Mouse (Mus musculus) intestine, embryonic 14.5 days (tissue): ENCODE results near the gene Tnpo3. TPM values are rescaled to one million over a fixed set of nuclear protein-coding genes. Genes with fewer than 3 reads are reported as not detected.

ENCODE experiments used
- ATAC-seq: fragments of 200-750 bp; cut with Nextera tagmentation; replicated peaks from 2 replicates; pipeline ENCODE4 v1.8.0; 2017; ENCODE audit warnings: low read depth, moderate number of reproducible peaks, moderate TSS enrichment, moderate library complexity; ENCODE audit not compliant: low FRiP score, low TSS enrichment
- DNase-seq: peaks from one replicate; pipeline ENCODE4 v3.0.0-alpha.2; 2018; ENCODE audit warnings: low spot score
- H3K27ac ChIP-seq: fragments of 300-500 bp; sonication (generic); 2 replicates; pipeline ENCODE4 v1.5.1; 2014; ENCODE audit warnings: low read depth, mild to moderate bottlenecking, control low read depth
- H3K27me3 ChIP-seq: fragments of 300-500 bp; sonication (generic); replicated peaks from 2 replicates; pipeline ENCODE4 v1.6.1; 2014; ENCODE audit warnings: low read length, control low read depth; ENCODE audit not compliant: control insufficient read depth, insufficient read depth
- H3K36me3 ChIP-seq: fragments of 300-500 bp; sonication (generic); 2 replicates; pipeline ENCODE4 v1.6.1; 2014; ENCODE audit warnings: low read length, control low read depth; ENCODE audit not compliant: control insufficient read depth, insufficient read depth
- H3K4me1 ChIP-seq: fragments of 300-500 bp; sonication (generic); replicated peaks from 2 replicates; pipeline ENCODE4 v1.6.1; 2014; ENCODE audit warnings: low read length, control low read depth, mixed read lengths; ENCODE audit not compliant: control insufficient read depth, insufficient read depth
- H3K4me2 ChIP-seq: fragments of 300-500 bp; sonication (generic); 2 replicates; pipeline ENCODE4 v1.6.1; 2014; ENCODE audit warnings: low read length
- H3K4me3 ChIP-seq: fragments of 300-500 bp; sonication (generic); 2 replicates; pipeline ENCODE4 v1.5.1; 2014; ENCODE audit warnings: low read depth, low read length, control low read depth, mixed read lengths
- H3K9ac ChIP-seq: fragments of 300-500 bp; sonication (generic); 2 replicates; pipeline ENCODE4 v1.6.1; 2014; ENCODE audit warnings: mild to moderate bottlenecking, low read length
- H3K9me3 ChIP-seq: fragments of 300-500 bp; sonication (generic); 2 replicates; pipeline ENCODE4 v1.6.1; 2016; ENCODE audit warnings: low read length, control low read depth; ENCODE audit not compliant: control insufficient read depth
- WGBS: fragments of 180-500 bp; shearing (Covaris S2); extraction: QIAGEN DNeasy Blood & Tissue Kit; methylation state at CpG from one replicate; pipeline ENCODE4 v1.1.7; 2014; 5-methylcytosine and 5-hydroxymethylcytosine counted together
- polyA plus RNA-seq: library from polyadenylated mRNA; unstranded; fragments of >200 nt; fragmentation: Nextera tagmentation; extraction: Ambion mirVana; gene quantifications from 2 replicates; pipeline ENCODE4 v1.2.1, GENCODE M21; 2014

The Tnpo3 gene
- polyA plus RNA-seq, 1 experiment from 2014 or later: 91.2 TPM

- ATAC-seq: no peak
- no peaks in the 10 kb centered on the region for H3K9me3 ChIP-seq
- no peak overlapping the region for H3K4me2 ChIP-seq
Measured at GRCm38 (mm10) chr6:29496270-29496669, 113.4 kb downstream of the Tnpo3 start.

GRCm38 (mm10) chr6:29494101-29494500 is 115.6 kb downstream of the Tnpo3 start:
- Histone ChIP-seq H3K4me3 (no peak overlapping the region), H3K4me1 (no peaks in the 10 kb centered on the region), H3K36me3 (peaks cover 42% of the 10 kb centered on the region), H3K27ac (no peak overlapping the region), H3K9ac (no peak overlapping the region), H3K27me3 (no peaks in the 10 kb centered on the region), H3K9me3 (no peaks in the 10 kb centered on the region), H3K4me2 (no peak overlapping the region)
- DNase-seq (no peak), ATAC-seq (no peak)
- WGBS: 78% methylated on average over 4 of the region's 4 CpGs

More at GRCm38 (mm10) chr6:29496270-29496669, 113.4 kb downstream of the Tnpo3 start:
- DNase-seq: no peak
- no peak overlapping the region for H3K27ac ChIP-seq
- WGBS: 33% methylated on average over 24 of the region's 25 CpGs
- no peaks in the 10 kb centered on the region for H3K27me3 ChIP-seq
- H3K4me3 ChIP-seq: no peak overlapping the region
- H3K36me3 ChIP-seq: peaks cover 36% of the 10 kb centered on the region
- H3K4me1 ChIP-seq: no peaks in the 10 kb centered on the region
- H3K9ac ChIP-seq: no peak overlapping the region

Other genes starting within 250 kb of the Tnpo3 start
- gene Opn1sw, start 221.4 kb downstream of the Tnpo3 start, polyA plus RNA-seq: 0.41 and 0.69 TPM in 2 replicates
- 12.3 and 14.7 TPM in 2 replicates for gene Ccdc136, start 213.6 kb downstream of the Tnpo3 start, polyA plus RNA-seq
- 14.7 and 15.8 TPM in 2 replicates for gene Flnc, start 176.6 kb downstream of the Tnpo3 start, polyA plus RNA-seq
- 291 and 300 TPM in 2 replicates for gene Atp6v1f, start 142.2 kb downstream of the Tnpo3 start, polyA plus RNA-seq
- gene Atp6v1fnb, start 138.4 kb downstream of the Tnpo3 start, polyA plus RNA-seq: 0.28 TPM in 1 of 2 replicates, not detected in the other
- gene Kcp, start 101.9 kb downstream of the Tnpo3 start, polyA plus RNA-seq: 25.2 and 28.6 TPM in 2 replicates
- gene Irf5, start 83.3 kb downstream of the Tnpo3 start, polyA plus RNA-seq: 6.9 and 7.7 TPM in 2 replicates
- gene Tspan33, start 84.3 kb upstream of the Tnpo3 start, polyA plus RNA-seq: 1.8 and 3.3 TPM in 2 replicates
- gene Smo, start 125.6 kb upstream of the Tnpo3 start, polyA plus RNA-seq: 46.5 and 48.0 TPM in 2 replicates
- 34.0 and 43.8 TPM in 2 replicates for gene Ahcyl2, start 158.1 kb upstream of the Tnpo3 start, polyA plus RNA-seq